Mouse (Mus musculus): Measurements from ENCODE around the gene Palm2.

GRCm38 (mm10) chr4:57666101-57666500 lies 232.1 kb downstream of the Palm2 start:
- no peak for TF ChIP-seq CTCF (IDR thresholded peaks at IDR 0.05; ENCODE audit: extremely low read depth, insufficient read depth, low read length)
- TF ChIP-seq POLR2A (IDR thresholded peaks at IDR 0.05; ENCODE audit: extremely low read depth, insufficient read depth, low read length), result no peak
